Mouse (Mus musculus): Measurements from ENCODE around the gene Agpat3.

Agpat3 gene

GRCm38 (mm10) chr10:78297576-78298484, 54.5 kb downstream of the Agpat3 start:
- DNase-seq (ENCODE audit: low spot score) = peak; percentile 63

- no peak for DNase-seq (ENCODE audit: low spot score)
Measured at GRCm38 (mm10) chr10:78296980-78297379, 55.3 kb downstream of the Agpat3 start.

- no peak for DNase-seq (ENCODE audit: low spot score)
Measured at GRCm38 (mm10) chr10:78296371-78296770, 55.9 kb downstream of the Agpat3 start.

- DNase-seq (ENCODE audit: low spot score) = no peak
Measured at GRCm38 (mm10) chr10:78293576-78293975, 58.7 kb downstream of the Agpat3 start.

- no peak for DNase-seq (ENCODE audit: low spot score)
Measured at GRCm38 (mm10) chr10:78292381-78292780, 59.9 kb downstream of the Agpat3 start.

GRCm38 (mm10) chr10:78290730-78291535, 61.4 kb downstream of the Agpat3 start:
- DNase-seq (ENCODE audit: low spot score) = no peak

DNA sequence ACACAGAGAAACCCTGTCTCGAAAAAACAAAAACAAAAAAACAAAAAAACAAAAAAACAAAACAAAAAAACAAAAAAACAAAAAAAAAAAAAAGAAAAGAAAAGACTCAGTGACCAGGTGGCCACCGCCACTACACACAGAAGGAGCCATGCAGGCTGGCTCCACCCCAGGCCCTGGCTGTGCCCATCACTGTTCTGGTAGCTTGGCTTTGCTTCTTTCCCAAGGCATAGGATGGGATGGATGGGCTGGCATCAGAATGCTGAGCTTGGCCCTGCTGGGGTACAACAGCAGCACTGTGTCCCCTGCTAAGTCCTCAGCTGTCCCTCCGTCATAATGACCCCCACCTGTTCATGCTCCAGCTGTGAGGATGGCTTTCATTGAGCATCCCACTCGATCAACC, 63.4 kb downstream of the Agpat3 start:
- no peak for DNase-seq (ENCODE audit: low spot score)

DNA sequence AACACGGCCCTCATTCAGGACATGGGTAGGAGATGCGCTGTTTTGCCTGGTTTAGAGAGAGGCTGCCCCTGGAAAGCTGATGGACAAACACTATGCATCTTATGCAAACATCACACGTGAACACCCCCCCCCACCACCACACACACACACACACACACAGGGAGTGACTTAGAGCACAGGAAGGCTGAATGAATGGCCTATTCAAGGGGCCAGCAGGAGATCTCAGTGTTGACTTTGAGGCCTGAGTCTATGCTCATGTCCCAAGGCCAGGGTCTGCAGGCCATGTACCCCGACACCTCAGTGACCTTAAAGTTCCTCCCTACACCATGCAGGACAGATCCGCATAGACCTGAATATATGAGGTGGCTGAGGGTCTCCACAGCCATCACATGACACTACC, 64.2 kb downstream of the Agpat3 start:
- no peak for DNase-seq (ENCODE audit: low spot score)

DNA sequence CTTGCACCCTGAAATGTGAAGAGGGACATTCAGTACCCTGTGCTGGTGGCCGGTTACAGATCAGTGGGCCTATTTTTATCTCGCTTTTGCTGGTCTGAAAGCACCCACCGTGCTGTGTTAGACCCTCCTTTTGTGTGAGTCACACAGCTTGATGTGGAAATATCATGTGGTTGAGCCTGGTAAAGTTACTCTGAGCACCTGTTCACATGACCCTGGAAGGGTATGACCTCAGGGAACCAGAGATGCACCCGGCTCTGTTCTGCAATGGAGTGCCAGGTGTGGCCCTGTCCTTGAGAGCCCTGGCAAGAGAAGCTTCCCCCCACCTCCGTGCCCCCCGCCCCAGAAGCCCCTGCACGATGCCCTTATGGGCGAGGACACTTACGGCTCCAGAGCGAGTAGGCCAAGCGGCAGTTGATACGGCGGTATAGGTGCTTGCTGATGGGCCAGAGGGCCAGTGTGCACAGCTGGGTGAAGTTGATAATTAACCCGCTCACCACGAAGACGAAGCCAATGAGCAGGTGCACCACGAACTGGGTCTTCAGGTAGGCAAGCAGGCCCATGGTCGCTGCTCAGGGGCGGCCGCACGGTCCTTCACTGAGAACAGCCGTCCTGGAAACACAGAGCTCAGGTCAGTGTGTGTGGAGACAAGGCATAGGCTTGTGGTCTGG, 64.7 kb downstream of the Agpat3 start:
- DNase-seq (ENCODE audit: low spot score) = no peak

- no peak for DNase-seq (ENCODE audit: low spot score)
Measured at GRCm38 (mm10) chr10:78285959-78286358, 66.3 kb downstream of the Agpat3 start.

GRCm38 (mm10) chr10:78285409-78285808, 66.9 kb downstream of the Agpat3 start:
- no peak for DNase-seq (ENCODE audit: low spot score)

GRCm38 (mm10) chr10:78284812-78285211, 67.5 kb downstream of the Agpat3 start:
- DNase-seq (ENCODE audit: low spot score) = no peak

GRCm38 (mm10) chr10:78282411-78282810, 69.9 kb downstream of the Agpat3 start:
- DNase-seq (ENCODE audit: low spot score) = no peak

DNA sequence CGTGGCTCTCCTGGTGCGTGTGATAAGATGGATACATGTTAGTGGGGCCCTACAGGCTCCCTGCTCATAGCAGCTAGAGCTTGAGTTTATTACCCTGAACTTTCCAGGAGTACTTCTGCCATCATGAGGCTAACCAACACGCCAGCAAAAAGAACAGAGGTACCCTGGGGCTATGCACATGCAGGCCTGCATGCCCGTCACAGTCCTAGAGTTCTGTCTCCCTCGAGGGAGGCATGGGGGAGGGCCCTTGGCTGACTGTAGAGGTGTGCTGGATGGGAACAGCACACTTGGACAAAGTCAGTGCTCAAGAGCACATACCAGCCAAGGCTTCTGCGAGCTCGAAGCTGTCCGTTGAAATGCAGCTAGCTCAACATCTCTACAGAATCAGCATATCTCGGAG, 71.8 kb downstream of the Agpat3 start:
- DNase-seq (ENCODE audit: low spot score) = no peak

DNA sequence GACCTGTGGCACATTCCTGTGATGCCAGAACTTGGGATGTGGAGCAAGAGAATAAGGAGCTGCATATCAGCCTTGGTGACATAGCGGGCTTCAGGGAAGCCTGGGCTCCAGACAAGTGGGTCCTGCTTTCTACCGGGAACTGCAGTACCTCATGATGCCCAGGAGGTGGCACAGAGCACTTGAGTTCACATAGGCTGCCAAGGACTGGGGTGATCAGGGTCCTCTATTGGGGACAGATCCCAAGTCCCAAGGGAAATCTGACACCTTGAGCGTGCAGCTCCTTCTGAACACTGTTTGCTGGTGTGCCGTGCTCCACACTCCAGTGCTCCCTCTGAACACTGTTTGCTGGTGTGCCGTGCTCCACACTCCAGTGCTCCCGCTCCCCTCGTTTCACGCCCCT, 73.1 kb downstream of the Agpat3 start:
- DNase-seq (ENCODE audit: low spot score) = peak; percentile 23

- DNase-seq (ENCODE audit: low spot score) = no peak
Measured at GRCm38 (mm10) chr10:78277835-78278234, 74.5 kb downstream of the Agpat3 start.

GRCm38 (mm10) chr10:78276242-78276641, 76.0 kb downstream of the Agpat3 start:
- no peak for DNase-seq (ENCODE audit: low spot score)

DNA sequence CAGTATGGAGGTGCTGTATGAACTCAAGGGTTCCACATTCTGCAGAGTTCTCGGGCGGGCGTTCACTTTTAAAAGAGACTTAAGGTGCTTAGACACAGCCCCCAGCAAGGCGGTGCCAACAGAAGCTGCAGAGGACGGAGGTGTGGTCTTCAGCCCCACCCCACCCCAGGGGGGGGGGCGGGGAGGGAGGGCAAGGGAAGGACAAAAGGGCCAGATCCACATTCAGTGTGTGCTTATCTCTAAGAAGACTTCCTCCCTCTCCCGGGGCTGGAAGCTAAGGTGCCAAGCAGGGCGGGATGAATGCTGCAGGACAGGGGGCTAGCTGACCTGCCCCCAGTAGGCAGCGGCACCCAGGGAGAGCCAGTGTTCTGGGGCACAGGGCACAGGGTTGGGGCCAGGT, 79.4 kb downstream of the Agpat3 start:
- DNase-seq (ENCODE audit: low spot score) = no peak

DNA sequence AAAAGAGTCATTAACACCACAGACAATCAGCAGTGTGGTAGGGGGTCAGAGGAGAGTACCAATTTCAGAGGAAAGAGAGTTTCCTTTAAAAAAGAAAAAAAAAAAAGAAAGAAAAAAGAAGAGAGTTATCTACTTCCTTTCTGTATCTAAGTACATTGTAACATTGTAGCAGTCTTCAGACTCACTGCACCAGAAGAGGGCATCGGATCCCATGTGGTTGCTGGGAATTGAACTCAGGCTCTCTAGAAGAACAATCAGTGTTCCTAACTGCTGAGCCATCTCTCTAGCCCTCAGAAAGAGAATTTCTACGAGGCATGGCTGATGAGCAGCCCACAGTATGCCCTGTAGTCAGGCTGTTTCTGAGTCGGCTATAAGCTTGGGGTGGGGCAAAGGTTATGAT, 86.4 kb downstream of the Agpat3 start:
- DNase-seq (ENCODE audit: low spot score) = no peak

DNA sequence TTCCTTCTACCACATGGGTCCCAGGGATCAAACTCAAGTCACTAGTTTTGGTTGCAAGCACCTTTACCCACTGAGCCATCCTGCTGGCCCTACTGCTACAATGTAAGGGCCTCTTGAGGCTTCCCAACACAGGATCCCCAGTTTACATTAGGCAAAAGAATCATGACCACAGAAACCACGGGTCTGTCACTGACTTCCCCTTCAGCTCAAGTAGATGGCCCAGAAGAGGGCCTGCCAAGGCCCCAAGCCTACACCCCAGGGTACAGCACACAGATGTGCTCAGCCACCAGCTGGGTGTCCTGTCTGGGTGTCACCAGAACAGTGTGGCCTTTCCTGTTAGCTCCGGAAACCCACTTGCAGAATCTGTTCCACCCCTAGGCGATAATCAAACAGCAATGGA, 87.6 kb downstream of the Agpat3 start:
- DNase-seq (ENCODE audit: low spot score) = no peak

DNA sequence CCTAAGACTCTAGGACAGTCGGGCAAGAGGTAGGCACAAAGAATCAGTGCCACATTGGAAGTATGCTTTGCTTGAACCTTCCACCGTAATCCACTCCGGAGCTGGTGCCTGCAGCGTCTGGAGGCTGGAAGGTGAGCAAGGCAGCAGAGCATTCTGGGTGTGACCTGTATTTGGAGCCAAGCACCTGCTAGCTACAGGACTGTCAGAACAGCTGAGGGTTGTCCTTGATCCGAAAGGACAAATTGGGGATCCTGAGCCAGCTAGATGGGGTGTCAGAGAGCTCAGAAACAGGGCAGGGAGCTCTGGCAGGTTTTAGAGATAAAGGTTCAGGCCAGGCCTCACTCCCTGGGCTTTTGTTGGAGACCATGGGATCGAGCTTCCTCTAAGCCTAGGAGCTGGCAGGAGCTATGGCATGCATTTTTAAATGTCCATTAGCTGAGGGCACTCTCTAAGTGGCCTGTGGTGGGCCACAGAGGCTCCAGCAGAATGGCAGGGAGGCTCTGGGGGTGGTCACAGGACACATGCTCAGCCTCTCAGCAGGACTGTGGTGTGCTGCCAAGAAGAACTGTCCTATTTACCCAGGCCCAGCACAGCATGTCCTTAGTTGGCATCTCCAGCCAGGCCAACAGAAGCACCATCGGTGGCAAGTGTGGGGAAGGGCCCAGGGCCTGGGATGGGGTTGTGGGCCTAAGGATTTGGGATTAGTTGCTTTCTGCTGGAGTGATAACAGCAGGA, 91.2 kb downstream of the Agpat3 start:
- no peak for DNase-seq (ENCODE audit: low spot score)

- peak; percentile 32 for DNase-seq (ENCODE audit: low spot score)
Measured at GRCm38 (mm10) chr10:78260322-78260721, 92.0 kb downstream of the Agpat3 start.
